Mouse (Mus musculus) layer of hippocampus, postnatal 14 days (tissue): ENCODE measurements at regions not wholly inside any gene's neighbourhood (a gene's known extent, or its start where the extent isn't known, plus 50 kb on each side); places are given as distances from the start of the nearest gene placed in this dataset.

Experiments
- DNase-seq, 2 experiments: peaks; one replicate each; pipeline ENCODE4 v3.0.0; 2021 to 2022; ENCODE audit warnings: low spot score in 2 of 2, mixed read lengths in 1 of 2

- no peak for DNase-seq
Observed at GRCm38 (mm10) chr8:53954476-53955158, 122.8 kb upstream of the Vegfc start.

GRCm38 (mm10) chr8:53956148-53956547 is 121.3 kb upstream of the Vegfc start:
- DNase-seq, result no peak

GRCm38 (mm10) chr8:53958548-53958947 is 118.9 kb upstream of the Vegfc start:
- DNase-seq, result no peak

GRCm38 (mm10) chr8:53962993-53963392 is 114.4 kb upstream of the Vegfc start:
- DNase-seq, result no peak

GRCm38 (mm10) chr8:53984296-53984695 is 93.1 kb upstream of the Vegfc start:
- no peak for DNase-seq

- no peak for DNase-seq
Observed at GRCm38 (mm10) chr8:53985685-53986084, 91.7 kb upstream of the Vegfc start.

- no peak for DNase-seq
Observed at GRCm38 (mm10) chr8:53994208-53994607, 83.2 kb upstream of the Vegfc start.

- no peak for DNase-seq
Observed at GRCm38 (mm10) chr8:53997461-53997860, 79.9 kb upstream of the Vegfc start.

- no peak for DNase-seq
Observed at GRCm38 (mm10) chr8:54002948-54003347, 74.5 kb upstream of the Vegfc start.

- no peak for DNase-seq
Observed at GRCm38 (mm10) chr8:54014096-54014495, 63.3 kb upstream of the Vegfc start.

GRCm38 (mm10) chr8:54018535-54019165 is 58.8 kb upstream of the Vegfc start:
- no peak for DNase-seq
